Mouse (Mus musculus): Measurements from ENCODE around the gene Olfr61.
"Not testable (repeated sequence)": the region's sequence is repeated elsewhere in the genome, so short reads cannot be mapped to it uniquely, and the experiment has no call there.

Gene Olfr61

DNA sequence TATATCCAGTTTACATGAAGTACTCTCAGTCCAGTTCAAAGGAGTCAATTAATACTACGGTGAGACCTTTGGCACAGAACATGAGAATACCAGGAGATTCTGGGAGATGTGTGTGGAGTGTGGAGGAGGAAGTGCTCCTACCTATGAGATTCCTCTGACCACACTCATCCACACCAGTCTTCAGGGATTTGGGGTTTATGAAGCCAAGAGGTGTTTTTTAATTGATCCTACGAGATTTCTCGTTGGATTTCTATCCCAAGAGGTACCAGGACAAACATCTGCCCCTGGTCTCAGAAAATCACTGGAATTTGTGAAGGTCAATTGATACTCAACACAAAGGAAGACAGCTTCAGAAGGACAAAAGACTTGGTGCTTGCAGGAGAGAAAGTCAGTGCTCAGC, at the start of gene Olfr61:
Olfr61 (plus strand) TSS at position 301 of the 400 bp plus-strand sequence.
- DNase-seq (ENCODE audit: low read depth, low spot score): not testable (repeated sequence)

DNA sequence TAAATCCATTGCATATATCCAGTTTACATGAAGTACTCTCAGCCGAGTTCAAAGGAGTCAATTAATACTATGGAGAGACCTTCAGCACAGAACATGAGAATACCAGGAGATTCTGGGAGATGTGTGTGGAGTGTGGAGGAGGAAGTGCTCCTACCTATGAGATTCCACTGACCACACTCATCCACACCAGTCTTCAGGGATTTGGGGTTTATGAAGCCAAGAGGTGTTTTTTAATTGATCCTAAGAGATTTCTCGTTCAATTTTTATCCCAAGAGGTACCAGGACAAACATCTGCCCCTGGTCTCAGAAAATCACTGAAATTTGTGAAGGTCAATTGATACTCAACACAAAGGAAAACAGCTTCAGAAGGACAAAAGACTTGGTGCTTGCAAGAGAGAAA, 27.8 kb upstream of the Olfr61 start, which contains the start of gene Olfr46:
Olfr46 (plus strand) TSS at position 301 of the 400 bp plus-strand sequence.
- not testable (repeated sequence) for DNase-seq (ENCODE audit: low read depth, low spot score)

DNA sequence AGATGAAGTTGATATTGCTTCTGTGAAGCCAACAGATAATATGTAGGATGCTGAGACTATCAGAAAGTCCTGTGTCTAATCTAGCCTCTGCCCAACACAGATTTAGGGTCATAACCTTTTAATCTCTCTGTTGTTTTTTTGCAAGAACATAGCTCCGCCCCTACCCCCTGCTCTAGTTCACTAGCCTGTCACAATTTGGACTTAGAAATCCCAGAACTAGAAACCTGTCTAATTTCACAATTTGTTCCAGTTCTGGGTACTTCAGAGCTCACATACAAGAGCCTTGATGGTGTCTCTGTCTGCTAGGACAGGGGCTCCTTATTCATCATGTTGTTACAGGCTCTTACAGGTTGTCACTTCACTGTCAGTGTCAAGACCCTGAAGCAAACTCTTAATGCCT, 1.8 kb downstream of the Olfr61 start:
- DNase-seq (ENCODE audit: low read depth, low spot score): no peak

DNA sequence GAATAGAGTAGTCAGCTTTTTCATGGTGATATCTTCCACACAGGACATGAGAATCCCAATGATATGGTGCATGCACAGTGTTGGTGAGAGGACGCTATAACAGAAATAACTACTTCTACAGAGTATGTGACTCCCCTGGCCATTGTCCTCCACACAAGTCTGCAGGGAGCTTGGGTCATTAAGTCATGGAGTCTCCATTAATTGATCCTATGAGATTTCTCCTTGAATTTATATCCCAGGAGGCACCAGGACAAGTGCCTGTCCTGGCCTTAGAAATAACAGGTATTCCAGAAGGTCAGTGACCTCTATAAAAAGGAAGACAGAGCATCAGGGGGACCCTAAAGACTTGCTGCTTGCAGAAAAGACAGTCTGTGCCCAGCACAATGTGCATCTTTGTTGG, 17.4 kb downstream of the Olfr61 start, which contains the start of gene Olfr53:
Olfr53 (plus strand) TSS at position 301 of the 400 bp plus-strand sequence.
- no peak for DNase-seq (ENCODE audit: low read depth, low spot score)

DNA sequence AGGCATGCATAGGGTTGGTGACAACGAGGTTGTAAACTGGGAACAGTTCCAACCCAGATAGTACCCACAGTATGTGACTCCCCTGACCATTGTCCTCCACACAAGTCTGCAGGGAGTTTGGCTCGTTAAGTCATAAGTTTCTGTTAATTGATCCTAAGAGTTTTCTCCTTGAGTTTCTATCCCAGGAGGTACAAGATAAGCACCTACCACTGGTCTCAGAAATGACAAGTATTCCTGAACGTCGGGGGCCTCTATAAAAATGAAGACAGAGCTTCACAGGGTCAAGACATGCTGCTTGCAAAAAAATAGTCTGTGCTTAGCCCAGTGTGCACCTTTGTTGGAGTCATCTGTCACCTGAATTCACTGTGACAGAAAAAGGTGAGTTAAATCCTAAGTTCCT, 30.9 kb downstream of the Olfr61 start, which contains the start of gene Olfr539:
Olfr539 (plus strand) TSS at position 301 of the 400 bp plus-strand sequence.
- DNase-seq (ENCODE audit: low read depth, low spot score): no peak

DNA sequence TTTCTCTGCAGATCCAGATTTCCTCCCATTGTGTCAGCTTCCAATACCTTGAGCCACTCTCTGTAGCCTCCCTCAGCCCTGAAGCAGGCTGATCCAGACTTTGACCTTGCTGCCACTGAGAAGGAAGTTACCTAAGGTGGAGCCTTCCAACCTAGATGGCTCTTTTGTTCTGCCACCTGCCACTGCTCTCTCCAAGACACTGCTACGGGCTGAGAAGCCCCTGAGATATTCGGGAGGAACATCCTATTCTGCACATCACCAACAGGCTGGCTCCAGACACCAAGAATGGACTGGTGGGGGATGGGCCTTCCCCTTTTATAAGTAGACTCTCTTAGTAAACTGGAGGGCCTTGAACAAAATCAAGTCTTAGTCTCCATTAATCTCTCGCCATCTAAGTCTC, 41.9 kb downstream of the Olfr61 start:
- not testable (repeated sequence) for DNase-seq (ENCODE audit: low read depth, low spot score)

DNA sequence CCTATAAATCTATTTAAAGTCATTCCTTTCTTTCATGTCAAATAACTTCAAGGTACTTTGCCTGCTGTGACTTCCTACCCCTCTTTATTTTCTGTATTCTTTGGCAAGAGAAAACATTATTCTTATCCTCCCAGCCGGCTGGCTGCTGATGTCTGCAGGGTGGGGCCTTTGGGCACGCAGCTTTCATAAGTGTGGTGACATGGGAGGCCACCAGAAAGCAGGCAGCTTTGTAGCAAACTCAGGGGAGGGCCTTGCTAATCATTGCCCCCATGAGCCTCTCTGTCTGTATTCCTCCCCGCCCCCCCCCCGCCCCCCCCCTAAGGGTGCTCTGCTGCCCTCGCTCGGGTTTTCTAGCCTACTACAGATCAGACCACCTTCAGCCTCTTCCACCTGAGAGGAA, 47.1 kb downstream of the Olfr61 start:
- no peak for DNase-seq (ENCODE audit: low read depth, low spot score)

DNA sequence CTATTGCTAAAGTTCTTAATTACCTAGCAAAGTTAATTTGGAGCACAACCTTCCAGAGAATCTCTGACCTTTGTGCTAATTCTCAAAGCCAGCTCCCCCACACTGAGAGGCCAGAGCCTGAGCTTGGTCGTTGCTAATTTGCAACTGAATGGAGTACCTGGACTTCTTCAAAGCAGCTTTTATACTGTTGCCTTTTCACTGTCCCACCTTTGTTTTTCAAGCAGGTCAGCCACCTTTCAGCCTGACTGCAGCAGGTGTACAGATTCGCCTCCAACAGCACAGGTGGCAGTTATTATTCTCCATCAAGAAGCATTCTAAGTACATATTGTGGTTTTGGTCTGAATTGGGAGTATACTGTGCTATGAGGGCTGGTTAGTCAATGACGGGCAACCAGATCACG, 50.8 kb downstream of the Olfr61 start:
- DNase-seq (ENCODE audit: low read depth, low spot score): not testable (repeated sequence)

DNA sequence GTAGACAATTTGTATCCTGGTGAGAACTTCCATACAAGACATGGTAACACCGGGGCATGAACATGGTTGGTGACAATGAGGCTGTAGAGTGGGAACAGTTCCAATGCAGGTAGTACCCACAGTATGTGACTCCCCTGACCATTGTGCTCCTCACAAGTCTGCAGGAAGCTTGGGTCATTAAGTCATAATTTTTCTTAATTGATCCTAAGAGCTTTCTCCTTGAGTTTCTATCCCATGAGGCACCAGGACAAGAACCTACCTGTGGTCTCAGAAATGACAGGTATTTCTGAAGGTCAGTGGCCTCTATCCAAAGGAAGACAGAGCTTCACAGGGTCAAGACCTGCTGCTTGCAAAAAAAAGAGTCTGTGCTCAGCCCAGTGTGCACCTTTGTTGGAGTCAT, 52.9 kb downstream of the Olfr61 start, which contains the start of gene Olfr45:
Olfr45 (plus strand) TSS at position 301 of the 400 bp plus-strand sequence.
- DNase-seq (ENCODE audit: low read depth, low spot score): no peak
